Mouse (Mus musculus) gastrocnemius, adult 2 months (tissue): Measurements from ENCODE around the gene Slc34a3. TPM values are rescaled to one million over a fixed set of nuclear protein-coding genes. Genes with fewer than 3 reads are reported as not detected.

ENCODE experiments used
- DNase-seq: peaks from one replicate; pipeline ENCODE4 v3.0.0; 2022
- H3K27ac ChIP-seq: fragments of 200-600 bp; 2 replicates; pipeline ENCODE4 v1.8.1; 2022; ENCODE audit warnings: mild to moderate bottlenecking
- H3K4me3 ChIP-seq: fragments of 200-600 bp; 2 replicates; pipeline ENCODE4 v1.8.1; 2022; ENCODE audit warnings: mild to moderate bottlenecking, moderate library complexity
- CTCF ChIP-seq: fragments of 200-600 bp; IDR thresholded peaks from 2 replicates; pipeline ENCODE4 v1.8.1; 2022; ENCODE audit warnings: antibody characterized with exemption, mild to moderate bottlenecking, moderate library complexity
- intact Hi-C: fragments of 180-260 bp; cut with DNase I; formaldehyde crosslinking; loops from one replicate; pipeline ENCODE4 v1.15.1; 2025
- long read RNA-seq, 2 experiments: library from polyadenylated mRNA; stranded (forward); transcript quantifications; one replicate each; pipeline ENCODE4 v2.0.0; 2021
- total RNA-seq, 2 experiments: library from RNA; stranded (reverse); gene quantifications; 2 replicates each; pipeline ENCODE4 v1.2.3; 2021

The Slc34a3 gene
- total RNA-seq: not detected
- long read RNA-seq, experiment 1: 0 reads
- long read RNA-seq, experiment 2: 0 reads

- Histone ChIP-seq H3K27ac (no peak within 1 kb of the TSS), H3K4me3 (no peak within 1 kb of the TSS)
- TF ChIP-seq CTCF: no peak
- no peak for DNase-seq
- intact Hi-C loops: no loop called here
Observed at GRCm38 (mm10) chr2:25234050-25234449, at the start of gene Slc34a3. Gene Slc34a3 (minus strand): TSS chr2:25234364.

DNA sequence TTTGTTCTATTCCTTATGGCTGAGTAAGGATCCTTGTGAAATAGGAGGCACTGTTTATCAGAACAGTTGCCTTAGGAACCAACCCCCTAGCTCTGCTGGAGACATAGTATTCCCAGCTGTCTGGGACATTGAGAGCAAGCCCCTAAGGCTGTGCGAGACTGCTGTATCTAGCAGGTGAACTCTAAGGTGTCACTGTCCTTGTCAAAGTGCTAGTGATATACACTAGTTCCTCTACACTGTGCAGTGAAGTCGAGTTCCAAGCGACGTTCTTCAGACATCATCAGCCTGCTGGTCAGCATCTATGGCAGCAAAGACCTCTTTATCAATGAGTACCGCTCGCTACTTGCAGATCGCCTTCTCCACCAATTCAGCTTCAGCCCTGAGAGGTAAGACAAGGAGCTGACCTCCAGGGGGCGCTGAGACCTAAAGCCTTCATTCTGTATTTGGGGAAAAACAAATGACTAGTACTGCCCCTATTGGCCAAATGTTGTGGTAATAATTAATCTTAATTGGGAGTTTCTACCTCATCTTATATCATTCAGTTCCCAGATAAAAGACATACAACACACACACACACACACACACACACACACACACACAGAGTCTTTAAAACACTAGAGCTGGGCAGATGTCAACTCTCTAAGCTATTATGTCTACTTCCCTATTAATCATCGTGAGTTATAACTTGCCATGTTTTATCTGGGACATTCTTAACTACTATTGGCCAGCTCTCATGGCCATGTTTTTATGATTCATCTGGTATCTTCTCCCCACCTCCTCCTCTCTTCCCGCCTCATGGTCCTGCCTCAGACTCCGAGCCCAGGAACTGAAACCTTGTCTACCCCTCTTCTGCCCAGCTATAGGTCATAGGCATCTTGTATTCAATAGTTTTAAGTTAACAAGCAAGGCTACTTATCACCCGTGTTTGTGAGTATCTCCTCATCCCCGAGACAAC is 45.0 kb upstream of the Slc34a3 start:
- intact Hi-C loops: no loop called here
- peak; percentile 77 for DNase-seq
- Histone ChIP-seq H3K4me3 (no peak overlapping the region), H3K27ac (no peak overlapping the region)
- TF ChIP-seq CTCF: peak; percentile 85

DNA sequence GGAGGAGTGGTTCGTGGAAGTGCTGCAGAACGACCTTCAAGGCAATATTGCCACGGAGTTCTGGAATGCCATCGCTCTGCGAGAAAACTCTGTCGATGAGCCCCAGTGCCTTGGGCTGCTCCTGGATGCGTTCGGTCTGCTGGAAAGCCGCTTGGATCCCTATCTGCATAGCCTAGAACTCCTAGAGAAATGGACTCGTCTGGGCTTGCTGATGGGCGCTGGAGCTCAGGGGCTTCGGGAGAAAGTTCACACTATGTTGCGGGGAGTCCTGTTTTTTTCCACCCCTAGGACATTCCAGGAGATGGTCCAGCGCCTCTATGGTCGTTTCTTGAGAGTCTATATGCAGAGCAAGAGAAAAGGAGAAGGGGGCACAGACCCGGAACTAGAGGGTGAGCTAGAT is 38.8 kb upstream of the Slc34a3 start:
- intact Hi-C loops: loop anchor here (5.0 kb wide), 2 partner anchors 59 to 81 kb away; partner anchors contain the start of gene Man1b1
- no peak for TF ChIP-seq CTCF
- H3K4me3 ChIP-seq: peak overlapping the region; percentile 98
- no peak for DNase-seq
- H3K27ac ChIP-seq: peak overlapping the region; percentile 97

DNA sequence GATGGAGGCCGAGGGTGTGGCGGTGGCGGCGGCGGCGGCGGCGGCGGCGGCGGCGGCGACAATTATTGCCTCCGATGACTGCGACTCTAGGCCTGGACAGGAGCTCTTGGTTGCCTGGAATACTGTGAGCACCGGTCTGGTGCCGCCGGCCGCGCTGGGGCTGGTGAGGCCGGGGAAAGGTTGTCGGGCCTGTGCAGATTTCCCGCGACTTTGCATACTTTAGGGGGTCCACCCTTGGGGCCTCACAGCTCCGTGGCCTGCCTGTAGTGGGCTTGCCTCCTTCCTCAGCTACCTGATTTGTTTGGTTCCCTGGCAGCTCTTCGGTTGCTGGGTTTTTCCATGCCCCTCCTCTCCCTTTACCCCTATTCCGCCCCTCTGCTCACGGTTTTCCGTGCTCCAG is 38.4 kb upstream of the Slc34a3 start:
- TF ChIP-seq CTCF: no peak

GRCm38 (mm10) chr2:25271827-25272511 is 37.8 kb upstream of the Slc34a3 start, which contains the start of the genes Ssna1 and Anapc2:
Gene Ssna1 (minus strand): TSS chr2:25272438.
Gene Anapc2 (plus strand): TSS chr2:25272478.
- peak; percentile 53 for TF ChIP-seq CTCF
- DNase-seq: peak; percentile 98
- H3K27ac ChIP-seq: peak within 1 kb of the TSS; percentile 97
- intact Hi-C loops: loop anchor here (5.0 kb wide), 2 partner anchors 60 to 80 kb away; partner anchors contain the start of gene Man1b1
- peak within 1 kb of the TSS; percentile 98 for H3K4me3 ChIP-seq

More for the DNA sequence above, 38.4 kb upstream of the Slc34a3 start:
- intact Hi-C loops: loop anchor here (5.0 kb wide), 2 partner anchors 60 to 80 kb away; partner anchors contain the start of gene Man1b1
- peak overlapping the region; percentile 98 for H3K4me3 ChIP-seq
- peak overlapping the region; percentile 97 for H3K27ac ChIP-seq
- DNase-seq: no peak

DNA sequence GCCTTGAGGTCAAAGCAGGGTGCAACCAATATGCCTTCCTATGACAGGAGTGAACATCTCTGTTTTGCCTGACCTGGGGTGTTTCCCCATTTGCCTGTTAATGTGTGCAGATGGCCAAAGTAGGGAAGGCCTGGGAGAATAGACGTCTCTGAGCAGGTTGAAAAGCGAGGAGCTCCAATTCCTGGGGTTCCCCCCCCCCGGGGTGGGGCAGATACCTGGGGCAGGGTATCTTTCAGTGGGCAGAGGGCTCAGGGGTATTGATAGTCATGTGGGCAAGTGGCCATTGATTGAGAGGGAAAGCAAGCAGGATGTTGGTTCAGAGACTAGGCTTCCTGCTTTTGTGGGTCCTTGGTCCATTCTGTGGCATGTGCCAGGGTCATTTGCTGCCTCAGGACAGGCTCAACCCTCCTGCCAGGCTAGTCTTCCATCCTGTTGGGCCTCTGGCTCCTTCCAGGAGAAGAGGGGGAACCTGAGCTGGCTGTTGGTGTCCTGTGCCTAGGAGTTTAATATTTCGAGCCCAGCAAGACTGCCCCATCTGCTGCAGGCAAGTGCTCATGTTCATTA is 33.7 kb upstream of the Slc34a3 start:
- peak overlapping the region; percentile 85 for H3K27ac ChIP-seq
- no peak for TF ChIP-seq CTCF
- no peak for DNase-seq
- H3K4me3 ChIP-seq: no peak overlapping the region
- intact Hi-C loops: no loop called here

- no peak for TF ChIP-seq CTCF
- peak overlapping the region; percentile 85 for H3K27ac ChIP-seq
- no peak for DNase-seq
- H3K4me3 ChIP-seq: no peak overlapping the region
- intact Hi-C loops: no loop called here
Observed at GRCm38 (mm10) chr2:25267241-25267640, 33.1 kb upstream of the Slc34a3 start.

- peak; percentile 62 for DNase-seq
- Histone ChIP-seq H3K4me3 (peak overlapping the region; percentile 91), H3K27ac (peak overlapping the region; percentile 85)
- TF ChIP-seq CTCF: no peak
- intact Hi-C loops: no loop called here
Observed at GRCm38 (mm10) chr2:25266720-25267119, 32.6 kb upstream of the Slc34a3 start.

- TF ChIP-seq CTCF: no peak
- intact Hi-C loops: no loop called here
- peak overlapping the region; percentile 85 for H3K27ac ChIP-seq
- peak; percentile 49 for DNase-seq
- H3K4me3 ChIP-seq: peak overlapping the region; percentile 91
Observed at GRCm38 (mm10) chr2:25265897-25266656, 31.9 kb upstream of the Slc34a3 start.

- no peak for TF ChIP-seq CTCF
- intact Hi-C loops: no loop called here
- no peak for DNase-seq
- H3K4me3 ChIP-seq: peak overlapping the region; percentile 91
- peak overlapping the region; percentile 85 for H3K27ac ChIP-seq
Observed at GRCm38 (mm10) chr2:25264851-25265250, 30.7 kb upstream of the Slc34a3 start.

DNA sequence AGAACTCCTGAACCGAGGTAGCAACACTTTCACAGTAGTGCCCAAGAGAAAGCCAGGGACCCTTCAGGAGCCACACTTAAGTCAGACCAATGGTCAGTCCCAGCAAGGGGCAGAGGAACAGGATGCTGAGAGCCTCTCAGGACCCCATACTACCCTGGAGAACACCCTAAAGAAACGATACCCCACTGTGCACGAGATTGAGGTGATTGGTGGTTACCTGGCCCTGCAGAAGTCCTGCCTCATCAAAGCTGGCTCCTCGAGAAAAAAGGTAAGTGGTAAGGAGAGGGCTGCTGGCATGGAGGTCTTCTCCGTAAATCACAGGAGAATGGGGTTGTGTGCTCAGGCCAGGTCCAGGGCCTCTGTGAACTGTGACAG is 30.1 kb upstream of the Slc34a3 start:
- DNase-seq: no peak
- Histone ChIP-seq H3K4me3 (peak overlapping the region; percentile 91), H3K27ac (peak overlapping the region; percentile 85)
- intact Hi-C loops: no loop called here
- TF ChIP-seq CTCF: no peak
